Mouse (Mus musculus) megakaryocyte-erythroid progenitor cell, adult 5-6 weeks (primary cell): Measurements from ENCODE around the gene Nppc. TPM values are rescaled to one million over a fixed set of nuclear protein-coding genes. Genes with fewer than 3 reads are reported as not detected.
A peak's percentile ranks its signal among the peaks of the same experiment; 100 is the strongest.

Source experiments
- ATAC-seq: replicated peaks from 2 replicates; pipeline ENCODE4 v1.8.0; 2016; ENCODE audit warnings: mild to moderate bottlenecking, inconsistent platforms; ENCODE audit not compliant: severe bottlenecking, poor library complexity, low FRiP score, low TSS enrichment
- total RNA-seq, 2 experiments: library from RNA; stranded (forward) in 1 of 2; stranded (reverse) in 1 of 2; fragments of 200-1000, 215-1000 nt in 1 of 2; fragments of >200 nt in 1 of 2; fragmentation: Nextera tagmentation in 1 of 2; gene quantifications; 2 replicates each; pipeline ENCODE4 v1.2.3; 2014 to 2017

Gene Nppc
- total RNA-seq, 2 experiments from 2014 or later, result 0.70 TPM; not detected in 1

DNA sequence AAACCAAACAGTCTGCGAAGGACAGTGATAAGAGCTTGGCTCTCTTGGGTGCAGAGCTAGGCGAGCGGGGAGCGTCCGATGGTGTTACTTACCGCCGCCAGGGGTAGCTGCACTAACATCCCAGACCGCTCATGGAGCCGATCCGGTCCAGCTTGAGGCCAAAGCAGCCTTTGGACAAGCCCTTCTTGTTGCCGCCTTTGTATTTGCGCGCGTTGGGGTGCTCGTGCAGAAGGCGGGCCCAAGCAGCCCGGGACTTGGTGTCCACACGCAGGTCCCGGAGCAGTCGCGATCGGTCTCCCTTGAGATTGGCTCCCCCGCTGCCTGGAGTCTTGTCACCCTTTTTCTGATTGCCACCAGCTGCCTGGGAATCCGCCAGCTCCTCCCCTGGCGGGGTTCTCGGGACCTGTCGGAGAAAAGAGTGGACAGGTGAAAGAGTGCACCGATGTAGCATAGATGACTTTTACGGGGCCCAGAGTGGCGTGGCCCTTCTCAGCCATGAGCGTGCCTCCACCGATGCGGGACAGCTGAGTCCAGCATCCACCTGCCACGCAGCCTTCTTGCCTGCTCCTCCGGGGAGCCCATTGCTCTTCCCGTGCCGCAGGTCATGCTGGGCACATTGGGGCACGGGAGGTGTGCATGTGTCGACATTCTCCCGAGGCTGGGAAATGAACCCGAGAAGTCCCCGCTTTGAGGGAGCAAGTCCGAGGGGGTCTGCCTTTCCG lies 658 bp downstream of the Nppc start:
- peak; percentile 91 for ATAC-seq

- ATAC-seq, result no peak
Measured at GRCm38 (mm10) chr1:86665091-86665490, 5.3 kb downstream of the Nppc start.

- ATAC-seq, result no peak
Measured at GRCm38 (mm10) chr1:86657071-86657470, 13.3 kb downstream of the Nppc start.

DNA sequence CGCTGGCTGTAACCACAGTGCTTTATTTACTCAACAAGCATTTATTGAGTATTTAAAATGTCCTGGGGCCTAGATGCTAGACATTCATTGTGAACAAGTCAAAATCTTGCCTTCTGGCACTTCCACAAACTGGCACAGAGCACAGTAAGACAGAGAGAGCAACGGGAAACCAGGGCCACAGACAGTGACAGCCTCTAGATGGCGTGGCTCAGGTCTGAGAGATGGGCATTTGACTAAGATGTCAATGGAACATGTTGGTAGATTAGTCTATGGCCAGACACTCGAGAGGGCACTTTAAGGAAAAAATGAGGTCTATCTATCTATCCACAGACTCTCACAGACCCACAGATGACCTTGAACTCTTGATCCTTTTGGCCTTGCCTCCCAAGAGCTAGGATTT lies 17.7 kb downstream of the Nppc start:
- no peak for ATAC-seq

DNA sequence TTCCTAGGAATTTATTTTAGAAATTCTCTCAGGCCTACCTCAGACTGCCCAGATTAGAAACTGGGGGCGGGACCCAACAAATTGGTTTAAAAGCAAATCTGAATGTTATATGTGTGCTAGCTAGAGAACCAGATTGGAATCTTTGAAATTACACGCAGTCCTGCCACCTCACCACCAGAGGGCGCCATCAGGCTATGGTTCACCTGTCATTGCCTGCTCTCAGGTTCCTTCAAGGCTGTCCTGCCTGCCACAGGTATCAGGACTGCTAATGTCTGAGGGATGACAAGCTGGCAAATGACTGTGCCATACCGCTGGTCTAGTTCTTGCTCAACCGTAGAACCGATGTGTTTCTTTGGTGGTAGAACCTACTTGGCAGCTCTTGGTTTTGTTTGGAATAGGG lies 20.1 kb downstream of the Nppc start:
- ATAC-seq, result peak; percentile 70

- no peak for ATAC-seq
Measured at GRCm38 (mm10) chr1:86647517-86647916, 22.9 kb downstream of the Nppc start.

GRCm38 (mm10) chr1:86643101-86643809 lies 27.1 kb downstream of the Nppc start:
- 0 out of 2 replicates have a peak, but pooled peaks have one; percentile 55 for ATAC-seq

DNA sequence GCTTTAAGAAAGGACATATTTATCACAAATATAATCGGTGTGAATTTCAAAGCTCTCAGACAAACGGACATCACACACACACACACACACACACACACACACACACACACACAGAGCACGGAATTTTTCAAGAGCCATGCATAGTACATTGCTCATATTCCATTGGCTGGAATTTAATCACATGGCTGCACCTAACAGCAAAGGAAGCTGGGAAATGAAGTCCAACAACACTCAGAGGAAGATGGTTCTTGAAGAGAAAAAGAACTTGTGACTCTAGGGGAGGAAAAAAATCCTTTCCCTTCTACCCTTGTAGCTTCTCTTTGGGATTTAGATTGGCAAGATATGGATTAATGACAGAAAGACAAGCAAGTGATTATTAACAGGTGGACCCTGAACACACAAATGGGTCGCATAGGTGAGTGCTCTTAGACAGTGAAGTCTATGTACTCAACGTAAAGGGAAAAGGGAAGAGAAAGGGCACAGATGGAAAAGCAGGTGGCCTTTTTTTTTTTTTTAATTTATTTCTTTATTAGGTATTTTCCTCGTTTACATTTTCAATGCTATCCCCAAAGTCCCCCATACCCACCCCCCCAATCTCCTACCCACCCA lies 35.5 kb downstream of the Nppc start:
- ATAC-seq, result 0 out of 2 replicates have a peak, but pooled peaks have one; percentile 50

DNA sequence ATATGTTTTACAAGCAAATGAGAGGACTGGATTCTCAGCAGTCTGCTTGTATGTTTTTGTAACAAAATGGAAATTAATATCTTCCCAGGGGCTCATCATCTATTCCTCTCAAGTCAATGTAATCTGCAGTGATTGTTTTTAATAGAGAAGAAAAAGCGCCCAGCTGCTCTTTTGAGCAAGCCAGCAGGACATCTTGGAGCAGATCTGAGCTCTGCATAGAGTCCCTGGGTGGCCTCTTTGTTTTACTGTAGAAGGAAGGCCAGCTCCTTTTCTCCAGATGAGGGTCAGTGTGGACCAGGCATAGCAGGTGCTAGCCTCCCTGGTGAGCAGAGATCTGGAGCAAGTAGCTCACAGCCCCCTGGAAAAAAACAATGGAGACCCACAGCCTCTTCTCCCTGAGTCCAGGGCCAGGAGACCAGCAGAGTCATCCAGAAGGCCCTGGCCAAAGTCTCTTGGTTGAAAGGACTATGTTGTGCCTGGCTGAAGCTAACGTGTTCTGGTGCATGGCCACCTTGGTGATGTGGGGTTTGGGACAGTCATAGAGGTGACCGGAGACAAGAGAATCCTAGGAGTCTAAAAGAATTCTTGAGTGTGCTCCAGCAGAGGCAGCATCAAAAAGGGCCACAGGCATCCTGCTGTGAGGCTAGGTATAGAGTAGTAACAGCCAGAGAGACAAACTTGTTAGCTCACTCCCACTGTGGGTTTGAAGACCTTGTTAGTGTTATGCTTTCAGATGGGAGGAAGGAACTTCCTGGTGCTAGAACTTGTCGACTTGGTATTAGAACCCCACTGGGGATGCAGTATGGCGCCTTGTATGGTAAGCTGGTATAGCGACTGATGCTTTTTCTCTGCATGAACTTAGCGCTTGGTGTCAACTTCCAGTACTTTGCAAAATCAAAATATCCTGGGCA lies 36.3 kb downstream of the Nppc start:
- no peak for ATAC-seq

GRCm38 (mm10) chr1:86633434-86633833 lies 36.9 kb downstream of the Nppc start:
- no peak for ATAC-seq

GRCm38 (mm10) chr1:86632732-86633380 lies 37.5 kb downstream of the Nppc start:
- no peak for ATAC-seq

- ATAC-seq, result no peak
Measured at GRCm38 (mm10) chr1:86630527-86630926, 39.8 kb downstream of the Nppc start.

DNA sequence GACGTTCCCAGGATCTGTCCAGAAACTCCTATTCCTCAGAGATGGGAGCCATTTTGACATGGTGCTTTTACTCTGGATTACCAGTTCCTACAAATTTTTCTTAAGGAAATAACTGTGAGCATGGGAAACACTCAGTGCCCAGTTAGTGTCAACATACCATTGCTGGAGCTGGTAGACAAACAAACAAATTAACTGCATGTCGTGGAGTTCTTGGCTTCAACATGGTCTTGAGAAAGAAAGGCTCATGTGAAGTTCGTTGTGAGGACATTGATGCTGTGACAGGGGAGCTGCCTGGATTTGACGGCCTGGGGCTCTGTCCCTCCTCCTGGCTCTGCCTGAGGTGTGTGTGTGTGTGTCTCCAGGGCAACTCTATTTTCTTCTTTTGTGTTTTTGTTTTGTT lies 40.4 kb downstream of the Nppc start:
- ATAC-seq, result no peak

- no peak for ATAC-seq
Measured at GRCm38 (mm10) chr1:86628270-86628669, 42.1 kb downstream of the Nppc start.

- no peak for ATAC-seq
Measured at GRCm38 (mm10) chr1:86623001-86624000, 47.1 kb downstream of the Nppc start.

DNA sequence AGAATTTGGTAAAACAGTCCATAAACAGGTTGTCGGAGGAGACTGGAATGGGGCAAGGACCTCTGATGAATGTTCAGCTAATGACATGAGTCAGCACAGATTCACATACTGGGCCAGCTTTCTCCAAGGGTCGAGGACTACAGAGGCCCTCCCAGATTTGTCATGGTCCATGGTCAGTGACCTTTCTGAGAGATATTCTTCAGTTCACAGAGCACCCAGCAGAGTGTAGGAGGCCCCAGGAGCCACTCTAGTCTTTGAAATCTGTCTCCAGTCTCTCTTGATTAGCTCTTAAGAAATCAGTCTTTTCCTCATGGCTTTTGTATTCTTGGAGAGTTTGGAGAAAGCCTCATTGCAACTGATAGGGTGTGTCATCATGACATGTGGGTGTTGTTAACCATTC lies 48.1 kb downstream of the Nppc start:
- ATAC-seq, result no peak

GRCm38 (mm10) chr1:86618454-86619125 lies 51.8 kb downstream of the Nppc start:
- no peak for ATAC-seq
